Mouse (Mus musculus) frontal cortex, adult (tissue): ENCODE measurements at regions not wholly inside any gene's neighbourhood (a gene's known extent, or its start where the extent isn't known, plus 50 kb on each side); places are given as distances from the start of the nearest gene placed in this dataset.
A peak's percentile ranks its signal among the peaks of the same experiment; 100 is the strongest.

ENCODE experiments used
- ATAC-seq: cut with Nextera tagmentation; 2 replicates; pipeline ENCODE4 v1.9.2; 2017; ENCODE audit warnings: mild to moderate bottlenecking, moderate library complexity, mixed read lengths; ENCODE audit not compliant: low TSS enrichment

DNA sequence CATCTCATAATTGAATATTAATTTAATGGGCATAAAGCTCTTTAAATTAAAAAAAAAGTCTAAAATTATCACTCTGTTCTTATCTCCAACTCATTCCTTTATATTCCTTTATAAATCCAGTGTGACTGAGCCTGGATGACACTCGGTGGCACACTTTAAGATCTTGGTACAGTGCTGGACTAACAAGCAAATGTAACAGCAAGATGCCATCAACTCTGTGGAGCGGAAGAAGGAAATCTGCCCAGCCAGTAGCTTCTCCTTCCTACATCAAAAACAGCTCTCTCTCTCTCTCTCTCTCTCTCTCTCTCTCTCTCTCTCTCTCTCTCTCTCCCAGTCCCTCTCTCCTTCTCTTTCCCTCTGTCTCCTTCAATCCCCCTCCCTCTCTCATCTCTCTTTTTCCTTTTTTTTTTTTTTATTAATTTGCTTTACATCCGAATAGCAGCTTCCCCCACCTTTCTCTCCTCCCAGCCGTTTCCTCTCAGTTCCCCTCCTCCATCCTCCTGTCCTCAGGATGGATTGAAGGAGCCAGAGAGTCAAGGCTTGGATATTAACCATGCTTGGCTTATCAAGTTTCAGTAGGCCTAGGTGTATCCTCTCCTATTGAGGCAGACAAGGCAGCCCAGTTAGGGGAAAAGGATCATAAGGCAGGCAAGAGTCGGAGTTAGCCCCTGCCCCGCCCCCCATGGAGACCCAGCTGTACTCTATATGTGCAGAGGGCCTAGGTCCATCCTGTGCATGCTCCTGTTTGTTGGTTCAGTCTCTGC is 130.4 kb upstream of the Tmtc2 start:
- no peak for ATAC-seq

DNA sequence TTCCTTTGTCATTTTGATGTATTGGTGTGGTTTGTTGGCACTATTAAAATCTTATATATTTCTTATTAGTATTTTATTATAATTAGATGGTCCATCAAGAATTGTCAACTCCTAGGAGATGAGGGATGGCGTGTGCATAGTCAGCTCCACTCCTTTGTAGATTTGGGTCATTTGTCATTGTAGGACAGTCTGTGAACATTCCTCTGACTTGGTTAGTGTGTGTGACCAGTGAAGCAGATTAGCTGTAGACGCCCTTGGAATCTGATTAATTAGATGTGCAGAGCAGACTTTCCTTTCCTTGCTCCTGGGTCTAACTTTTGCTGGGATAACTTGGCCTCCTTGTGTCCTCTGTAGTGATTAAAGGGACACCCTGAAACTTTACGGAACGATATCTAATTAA is 118.9 kb upstream of the Tmtc2 start:
- ATAC-seq = no peak

DNA sequence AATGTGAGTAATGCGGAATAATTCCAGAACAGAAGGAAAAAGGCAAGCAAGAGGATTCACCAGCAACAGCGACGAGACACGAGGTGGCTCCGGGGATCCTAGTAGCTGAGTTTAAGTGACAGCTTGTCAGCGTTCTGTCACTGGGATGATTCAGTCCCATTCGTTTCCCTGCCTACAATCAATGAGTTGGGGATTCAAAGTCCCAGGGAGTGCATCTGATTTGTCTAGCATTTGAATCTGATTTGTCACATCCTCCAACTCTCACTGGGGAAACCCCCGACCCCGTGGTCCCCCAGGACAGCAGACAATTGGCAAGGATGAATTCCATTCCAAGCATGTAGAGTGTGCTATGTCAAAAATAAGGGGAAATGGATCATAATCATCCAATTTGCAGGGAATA is 115.1 kb upstream of the Tmtc2 start:
- ATAC-seq = no peak

DNA sequence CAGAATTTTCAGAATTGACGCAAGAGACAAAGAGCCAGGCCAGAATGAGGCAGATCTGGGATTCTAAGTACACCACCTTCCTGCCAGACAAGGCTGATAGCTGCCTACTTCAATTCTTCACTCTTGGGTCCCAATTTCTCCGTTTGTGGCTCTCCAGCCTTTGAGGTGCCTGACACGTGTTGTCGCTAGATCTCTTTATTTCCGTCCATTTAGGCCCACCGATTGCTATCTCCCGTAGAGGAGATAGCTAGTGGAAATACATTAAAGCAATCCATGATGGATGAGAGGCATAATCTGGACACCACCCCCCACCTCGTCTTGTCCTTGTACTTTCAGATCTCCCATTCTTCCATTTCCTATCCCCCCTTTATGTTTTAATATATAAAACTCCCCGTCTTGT is 114.6 kb upstream of the Tmtc2 start:
- no peak for ATAC-seq

DNA sequence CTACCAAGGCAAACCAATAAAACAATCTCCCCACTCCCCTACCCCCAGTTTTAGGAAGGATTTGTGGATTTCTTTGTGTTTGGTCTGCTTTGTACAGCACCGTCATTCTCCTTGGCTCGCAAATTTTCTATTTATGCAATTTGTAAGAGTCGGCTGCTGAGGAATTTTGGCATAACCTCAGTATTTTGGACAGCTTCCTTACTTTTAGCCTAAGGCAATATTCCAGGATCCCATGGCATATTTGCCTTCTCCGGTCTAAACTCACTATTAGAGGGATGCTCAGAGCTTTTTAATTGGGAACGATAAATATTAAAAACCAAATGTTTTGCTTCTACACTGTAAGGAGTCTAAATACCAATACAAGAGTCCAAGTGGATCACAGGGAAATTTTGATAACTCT is 112.6 kb upstream of the Tmtc2 start:
- no peak for ATAC-seq

DNA sequence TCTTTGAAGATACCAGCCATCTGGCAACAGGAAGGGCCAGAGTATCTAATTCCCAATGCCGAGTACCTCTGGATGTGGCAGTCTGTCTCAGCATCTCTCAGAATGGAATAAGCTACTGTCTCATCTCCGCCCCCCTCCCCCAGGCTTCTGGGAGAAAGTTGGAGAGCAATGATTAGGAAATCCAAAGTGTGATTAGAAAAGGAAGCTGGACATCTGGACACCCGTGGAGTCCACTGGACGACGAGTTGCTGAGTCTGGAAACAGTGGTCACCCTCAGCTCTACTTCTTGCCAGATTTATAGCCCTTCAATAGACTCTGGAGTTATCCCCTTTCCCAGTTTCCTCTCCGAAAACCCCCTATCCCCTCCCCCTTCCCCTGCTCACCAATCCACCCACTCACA is 105.3 kb upstream of the Tmtc2 start:
- ATAC-seq = no peak

DNA sequence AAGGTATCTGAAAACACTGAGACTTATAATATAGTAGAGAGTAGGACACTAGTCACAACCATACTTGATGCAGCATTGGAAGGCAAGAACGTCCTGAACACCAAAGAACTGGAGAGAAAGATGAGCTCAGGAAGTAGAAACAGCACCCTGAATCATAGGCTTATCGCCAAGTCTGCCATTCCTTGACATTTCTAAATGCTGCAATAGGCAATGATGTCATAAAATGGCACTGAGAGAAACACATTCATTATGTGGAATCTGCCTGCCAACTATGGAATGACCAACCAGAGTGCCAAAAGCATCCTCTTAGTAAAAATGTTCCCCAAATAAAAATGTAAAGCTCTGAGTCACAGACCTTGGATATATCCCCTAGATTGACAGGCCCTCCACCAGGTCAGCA is 92.7 kb upstream of the Tmtc2 start:
- ATAC-seq = no peak

DNA sequence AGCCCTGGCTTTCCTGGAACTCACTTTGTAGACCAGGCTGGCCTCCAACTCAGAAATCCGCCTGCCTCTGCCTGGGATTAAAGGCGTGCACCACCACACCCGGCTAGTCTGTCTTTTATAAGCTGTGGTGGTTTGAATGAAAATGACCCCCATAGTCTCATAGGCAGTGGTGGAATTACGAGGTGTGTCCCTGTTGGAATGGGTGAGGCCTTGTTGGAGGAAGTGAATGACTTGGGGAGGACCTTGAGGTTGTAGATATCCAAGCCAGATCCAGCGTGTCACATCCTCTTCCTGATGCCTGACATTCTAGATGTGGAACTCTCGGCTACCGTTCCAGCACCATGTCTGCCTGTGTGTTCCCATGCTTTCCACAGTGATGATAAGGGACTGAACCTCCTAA is 86.5 kb upstream of the Tmtc2 start:
- ATAC-seq = no peak

DNA sequence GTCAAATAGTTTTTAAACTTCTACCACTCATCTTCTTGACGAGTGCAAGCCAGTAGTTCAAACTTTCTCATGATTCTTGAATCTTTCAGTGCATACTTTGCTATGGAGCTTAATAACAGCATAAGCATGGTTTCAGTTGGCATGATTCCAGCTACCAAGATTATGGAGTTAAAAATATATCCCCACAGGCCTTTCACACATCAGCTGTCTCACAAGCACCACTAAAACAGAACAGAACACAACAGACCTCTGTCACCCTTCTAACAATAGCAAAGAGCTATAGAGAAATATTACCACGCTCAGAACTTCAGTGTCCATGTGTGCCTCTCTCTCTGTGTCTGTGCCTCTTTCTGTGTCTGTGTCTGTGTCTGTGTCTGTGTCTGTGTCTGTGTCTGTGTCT is 82.5 kb upstream of the Tmtc2 start:
- ATAC-seq = no peak

DNA sequence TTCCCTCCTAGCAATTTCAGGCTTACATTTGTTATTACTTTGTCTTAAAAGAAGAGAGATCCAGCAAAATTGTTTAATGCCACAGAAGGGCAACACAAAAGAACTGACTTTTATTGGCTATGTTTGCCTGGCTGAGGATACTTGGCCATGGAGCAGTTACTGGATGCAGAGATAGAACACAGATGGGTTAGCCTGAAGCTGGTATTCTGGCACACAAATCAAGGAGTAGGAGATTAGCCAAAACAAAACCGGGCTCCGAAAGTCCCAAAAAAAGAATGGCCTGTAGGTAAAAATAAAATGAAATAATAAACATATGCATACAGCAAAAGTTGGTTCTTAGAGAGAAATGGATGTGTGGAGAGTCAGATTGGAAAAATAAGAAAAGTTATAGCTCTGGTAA is 78.2 kb upstream of the Tmtc2 start:
- ATAC-seq = no peak

DNA sequence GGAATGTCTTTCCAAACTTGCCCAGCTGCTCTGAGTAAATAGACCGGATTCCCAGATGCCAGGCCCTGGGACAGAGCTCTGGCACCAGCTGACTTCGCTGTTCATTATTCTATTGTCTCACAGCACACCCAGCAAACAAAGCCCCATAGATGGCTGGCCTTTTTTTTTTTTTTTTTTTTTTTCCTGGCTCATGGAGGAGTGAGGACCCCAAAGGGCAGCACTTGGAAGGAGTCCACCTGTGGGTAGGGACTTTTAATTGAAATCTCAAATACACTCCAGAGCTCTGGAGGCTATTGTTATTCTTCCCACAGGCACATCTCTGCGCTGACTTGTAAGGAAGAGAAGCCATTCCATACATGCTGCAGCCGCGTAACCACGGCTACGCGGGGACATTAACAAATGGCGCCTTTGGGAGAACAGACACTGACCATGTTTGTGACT is 64.8 kb upstream of the Tmtc2 start:
- peak; percentile 90 for ATAC-seq

DNA sequence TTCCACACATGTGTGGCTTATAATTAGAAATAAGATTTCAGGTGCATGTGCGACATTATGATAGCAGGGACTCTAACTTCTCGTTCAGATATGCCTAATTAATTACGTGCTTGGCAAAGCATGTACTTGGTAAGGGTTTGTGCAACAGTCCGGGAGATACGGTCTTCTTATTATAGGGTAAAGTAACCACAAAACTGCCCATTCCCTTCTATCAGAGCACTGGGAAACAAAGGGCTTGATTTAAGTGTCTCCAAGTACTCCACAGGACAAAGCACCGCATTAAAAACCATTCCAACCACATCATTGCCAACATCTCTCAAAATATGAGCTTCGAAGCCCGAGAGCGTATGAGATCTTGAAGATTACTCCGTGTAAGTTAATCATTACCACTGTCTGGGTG is 64.2 kb upstream of the Tmtc2 start:
- ATAC-seq = no peak

DNA sequence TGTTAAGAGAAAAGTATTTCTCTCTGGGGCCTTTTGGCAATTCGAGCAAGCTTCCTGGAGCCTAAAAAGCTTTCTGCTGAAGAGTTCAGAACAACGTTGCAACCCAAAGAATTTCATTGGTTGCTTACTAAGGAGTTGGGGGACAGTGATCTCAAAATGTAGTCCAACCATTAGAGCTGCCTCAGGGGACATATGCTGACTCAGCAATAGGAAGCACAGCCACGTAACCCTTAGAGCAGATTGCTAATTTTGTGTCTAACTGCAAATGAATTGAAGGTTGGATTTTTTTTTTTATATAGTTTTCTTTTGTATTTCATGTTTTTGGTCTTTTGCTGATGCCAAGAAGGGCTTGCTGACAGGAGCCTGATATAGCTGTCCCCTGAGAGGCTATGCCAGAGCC is 52.6 kb upstream of the Tmtc2 start:
- ATAC-seq = no peak

DNA sequence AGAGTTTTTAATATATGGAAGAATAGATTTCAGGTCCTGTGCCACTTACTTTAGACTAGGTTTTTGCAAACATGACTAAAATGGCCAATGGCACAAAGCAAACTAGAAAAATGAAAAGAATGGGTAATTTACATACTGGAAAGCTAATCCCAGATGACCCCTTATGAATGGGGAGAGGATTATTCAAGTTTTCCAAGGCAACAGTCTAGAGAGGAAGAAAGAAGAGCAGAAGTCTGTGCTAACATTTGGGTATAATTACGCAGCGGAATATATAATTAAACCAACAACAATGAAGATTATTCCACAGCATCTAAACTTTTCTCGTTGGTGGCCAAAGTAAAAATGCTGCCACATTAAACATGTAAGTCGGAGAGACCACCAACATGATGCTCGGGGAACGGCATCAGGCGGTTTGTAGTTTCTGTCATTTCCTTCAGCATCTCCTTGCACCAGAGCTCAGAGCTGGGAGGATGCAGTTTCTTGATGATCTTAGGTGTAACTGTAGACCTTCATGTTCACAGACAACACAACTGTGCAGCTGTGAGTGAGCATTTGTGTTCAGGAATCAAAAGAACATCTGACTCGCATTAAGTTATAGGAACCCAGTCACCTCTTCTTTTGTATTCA is 51.2 kb upstream of the Tmtc2 start:
- ATAC-seq = no peak
